Mouse (Mus musculus) heart, postnatal 25 days (tissue): ENCODE results near the gene Gm18596. TPM values are rescaled to one million over a fixed set of nuclear protein-coding genes. Genes with fewer than 3 reads are reported as not detected.
"Not testable (repeated sequence)": the region's sequence is repeated elsewhere in the genome, so short reads cannot be mapped to it uniquely, and the experiment has no call there.

Experiments
- DNase-seq: peaks from one replicate; pipeline ENCODE4 v3.0.0; 2022; ENCODE audit warnings: low spot score
- intact Hi-C: fragments of 180-260 bp; cut with DNase I; formaldehyde crosslinking; loops from one replicate; pipeline ENCODE4 v1.15.1; 2025
- total RNA-seq, 2 experiments: library from RNA; stranded (reverse); gene quantifications; 2 replicates each; pipeline ENCODE4 v1.2.3; 2021

Gm18596 gene
- total RNA-seq = not detected

DNA sequence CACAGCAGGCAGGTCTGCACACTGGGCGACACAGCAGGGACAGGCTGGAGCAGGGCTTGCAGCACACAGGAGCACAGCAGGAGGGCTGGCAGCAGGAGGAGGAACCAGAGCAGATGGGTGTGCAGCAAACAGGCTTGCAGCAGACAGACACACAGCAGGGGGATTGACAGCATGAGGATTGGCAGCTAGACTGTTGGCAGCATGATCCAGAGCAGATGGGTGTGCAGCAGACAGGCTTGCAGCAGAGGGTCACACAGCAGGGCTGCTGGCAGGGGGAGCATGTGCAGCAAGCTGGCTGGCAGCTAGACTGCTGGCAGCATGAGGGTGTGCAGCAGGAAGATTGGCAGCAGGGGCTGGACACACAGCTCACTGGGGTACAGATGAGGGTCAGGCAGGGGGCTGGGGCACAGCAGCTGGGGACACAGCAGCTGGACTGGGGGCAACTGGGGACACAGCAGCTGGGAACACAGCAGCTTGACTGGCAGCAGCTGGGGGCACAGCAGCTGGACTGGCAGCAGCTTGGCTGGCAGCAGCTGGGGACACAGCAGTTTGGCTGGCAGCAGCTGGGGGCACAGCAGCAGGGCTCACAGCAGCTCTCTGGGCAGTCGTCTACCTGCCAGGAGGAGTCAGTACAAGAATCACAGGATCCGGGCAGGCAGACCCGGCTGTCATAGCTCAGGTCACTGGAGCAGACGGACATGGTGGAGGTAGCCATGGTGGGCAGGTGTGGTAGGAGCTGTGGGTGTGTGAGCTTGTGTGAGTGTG, at the start of gene Gm18596:
Gm18596 (minus strand) TSS at position 715 of the 765 bp plus-strand sequence.
- intact Hi-C loops, DNase-seq: not testable (repeated sequence)

DNA sequence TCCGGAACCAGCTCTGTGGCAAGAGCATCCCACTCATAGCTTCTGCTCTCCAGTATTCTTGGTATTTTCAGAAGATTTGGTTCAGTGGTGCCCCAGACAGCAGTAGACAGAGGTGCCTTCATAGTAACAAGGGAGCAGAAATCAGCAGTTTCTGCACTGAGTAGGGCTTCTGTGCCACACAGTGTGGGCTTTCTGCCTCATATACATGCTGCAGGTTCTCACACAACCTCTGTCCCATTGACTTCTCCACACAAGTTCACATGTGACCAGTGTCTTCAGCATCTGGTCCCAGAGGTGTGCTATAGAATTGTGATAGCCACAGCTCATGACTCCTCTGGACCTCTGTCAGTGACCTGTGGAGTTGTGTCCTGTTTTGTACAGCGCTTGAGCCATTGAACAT, 46.2 kb upstream of the Gm18596 start:
- no peak for DNase-seq
- intact Hi-C loops = no loop called here

DNA sequence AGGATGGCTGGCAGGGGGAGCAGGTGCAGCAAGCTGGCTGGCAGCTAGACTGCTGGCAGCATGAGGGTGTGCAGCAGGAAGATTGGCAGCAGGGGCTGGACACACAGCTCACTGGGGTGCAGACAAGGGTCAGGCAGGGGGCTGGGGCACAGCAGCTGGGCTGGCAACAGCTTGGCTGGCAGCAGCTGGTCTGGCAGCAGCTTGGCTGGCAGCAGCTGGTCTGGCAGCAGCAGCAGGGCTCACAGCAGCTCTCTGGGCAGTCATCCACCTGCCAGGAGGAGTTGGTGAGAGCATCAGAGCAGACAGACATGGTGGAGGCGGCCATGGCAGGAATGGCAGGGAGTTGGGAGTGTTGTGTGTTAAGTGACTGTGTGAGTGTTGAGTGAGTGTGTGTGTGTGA, 45.4 kb upstream of the Gm18596 start, which contains the start of gene Gm7137:
Gm7137 (minus strand) TSS at position 325 of the 400 bp plus-strand sequence.
- DNase-seq, intact Hi-C loops: not testable (repeated sequence)

DNA sequence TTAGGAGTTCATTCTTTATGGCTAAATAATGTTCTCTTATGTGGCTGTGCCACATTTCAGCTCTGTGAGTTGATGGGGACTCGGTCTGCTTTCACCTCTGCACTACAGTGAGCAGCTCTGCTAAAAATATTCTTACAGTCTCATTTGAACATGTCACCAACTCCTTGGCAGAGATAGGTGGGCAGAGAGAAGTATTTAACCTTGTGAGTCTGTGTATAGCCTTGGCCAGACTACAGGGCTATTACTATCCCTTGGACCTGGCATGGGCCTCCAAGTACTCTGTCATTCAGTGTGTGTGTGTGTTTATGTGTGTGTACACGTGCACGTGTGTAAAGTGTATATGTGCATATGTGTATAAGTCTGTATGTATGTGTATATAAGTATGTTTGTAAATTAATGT, 41.0 kb upstream of the Gm18596 start:
- DNase-seq, intact Hi-C loops: not testable (repeated sequence)

DNA sequence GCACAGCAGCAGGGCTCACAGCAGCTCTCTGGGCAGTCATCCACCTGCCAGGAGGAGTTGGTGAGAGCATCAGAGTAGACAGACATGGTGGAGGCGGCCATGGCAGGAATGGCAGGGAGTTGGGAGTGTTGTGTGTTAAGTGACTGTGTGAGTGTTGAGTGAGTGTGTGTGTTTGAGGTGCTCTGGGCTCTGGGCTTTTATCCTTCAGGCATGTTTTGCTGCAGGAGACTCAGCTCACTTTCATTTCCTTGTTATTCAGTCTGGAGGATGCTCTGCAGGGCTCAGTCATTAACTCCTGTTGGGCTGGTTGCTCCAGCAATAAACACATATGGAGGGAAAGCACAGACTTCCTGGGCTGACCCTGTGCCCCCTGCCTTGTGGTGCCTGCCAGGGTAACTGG, 40.0 kb upstream of the Gm18596 start, which contains the start of gene Gm3250:
Gm3250 (minus strand) TSS at position 101 of the 400 bp plus-strand sequence.
- intact Hi-C loops, DNase-seq: not testable (repeated sequence)

DNA sequence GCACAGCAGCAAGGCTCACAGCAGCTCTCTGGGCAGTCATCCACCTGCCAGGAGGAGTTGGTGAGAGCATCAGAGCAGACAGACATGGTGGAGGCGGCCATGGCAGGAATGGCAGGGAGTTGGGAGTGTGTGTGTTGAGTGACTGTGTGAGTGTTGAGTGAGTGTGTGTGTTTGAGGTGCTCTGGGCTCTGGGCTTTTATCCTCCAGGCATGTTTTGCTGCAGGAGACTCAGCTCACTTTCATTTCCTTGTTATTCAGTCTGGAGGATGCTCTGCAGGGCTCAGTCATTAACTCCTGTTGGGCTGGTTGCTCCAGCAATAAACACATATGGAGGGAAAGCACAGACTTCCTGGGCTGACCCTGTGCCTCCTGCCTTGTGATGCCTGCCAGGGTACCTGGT, 34.4 kb upstream of the Gm18596 start, which contains the start of gene Gm7138:
Gm7138 (minus strand) TSS at position 101 of the 400 bp plus-strand sequence.
- intact Hi-C loops, DNase-seq: not testable (repeated sequence)

DNA sequence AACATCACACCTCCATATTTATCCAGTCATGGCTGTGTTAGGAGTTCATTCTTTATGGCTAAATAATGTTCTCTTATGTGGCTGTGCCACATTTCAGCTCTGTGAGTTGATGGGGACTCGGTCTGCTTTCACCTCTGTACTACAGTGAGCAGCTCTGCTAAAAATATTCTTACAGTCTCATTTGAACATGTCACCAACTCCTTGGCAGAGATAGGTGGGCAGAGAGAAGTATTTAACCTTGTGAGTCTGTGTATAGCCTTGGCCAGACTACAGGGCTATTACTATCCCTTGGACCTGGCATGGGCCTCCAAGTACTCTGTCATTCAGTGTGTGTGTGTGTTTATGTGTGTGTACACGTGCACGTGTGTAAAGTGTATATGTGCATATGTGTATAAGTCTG, 29.7 kb upstream of the Gm18596 start:
- intact Hi-C loops, DNase-seq: not testable (repeated sequence)

DNA sequence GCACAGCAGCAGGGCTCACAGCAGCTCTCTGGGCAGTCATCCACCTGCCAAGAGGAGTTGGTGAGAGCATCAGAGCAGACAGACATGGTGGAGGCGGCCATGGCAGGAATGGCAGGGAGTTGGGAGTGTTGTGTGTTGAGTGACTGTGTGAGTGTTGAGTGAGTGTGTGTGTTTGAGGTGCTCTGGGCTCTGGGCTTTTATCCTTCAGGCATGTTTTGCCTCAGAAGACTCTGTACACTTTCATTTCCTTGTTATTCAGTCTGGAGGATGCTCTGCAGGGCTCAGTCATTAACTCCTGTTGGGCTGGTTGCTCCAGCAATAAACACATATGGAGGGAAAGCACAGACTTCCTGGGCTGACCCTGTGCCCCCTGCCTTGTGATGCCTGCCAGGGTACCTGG, 28.8 kb upstream of the Gm18596 start, which contains the start of gene Gm3238:
Gm3238 (minus strand) TSS at position 101 of the 400 bp plus-strand sequence.
- intact Hi-C loops, DNase-seq: not testable (repeated sequence)

DNA sequence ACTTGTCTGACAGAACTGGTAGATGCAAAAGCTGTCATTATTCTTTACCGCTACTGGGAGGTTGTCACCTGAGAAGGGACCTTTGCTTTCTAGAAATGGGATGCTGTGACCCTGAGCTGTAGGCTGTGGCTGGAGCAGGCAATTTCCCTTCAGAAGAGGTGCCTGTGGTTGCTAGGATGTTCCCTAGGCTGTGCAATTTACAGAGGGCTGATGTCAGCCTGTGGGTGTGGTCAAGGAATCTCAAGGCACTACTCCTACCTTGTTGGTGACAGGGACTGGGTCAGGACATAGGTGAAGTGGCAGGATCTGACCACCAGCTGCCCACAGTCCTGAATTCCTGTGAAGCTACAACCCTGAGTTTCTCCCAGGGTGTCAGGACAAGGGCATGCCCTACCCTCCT, 27.3 kb upstream of the Gm18596 start:
- no peak for DNase-seq
- intact Hi-C loops = no loop called here

DNA sequence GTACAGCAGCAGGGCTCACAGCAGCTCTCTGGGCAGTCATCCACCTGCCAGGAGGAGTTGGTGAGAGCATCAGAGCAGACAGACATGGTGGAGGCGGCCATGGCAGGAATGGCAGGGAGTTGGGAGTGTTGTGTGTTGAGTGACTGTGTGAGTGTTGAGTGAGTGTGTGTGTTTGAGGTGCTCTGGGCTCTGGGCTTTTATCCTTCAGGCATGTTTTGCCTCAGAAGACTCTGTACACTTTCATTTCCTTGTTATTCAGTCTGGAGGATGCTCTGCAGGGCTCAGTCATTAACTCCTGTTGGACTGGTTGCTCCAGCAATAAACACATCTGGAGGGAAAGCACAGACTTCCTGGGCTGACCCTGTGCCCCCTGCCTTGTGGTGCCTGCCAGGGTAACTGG, 17.1 kb upstream of the Gm18596 start, which contains the start of gene Gm3233:
Gm3233 (minus strand) TSS at position 101 of the 400 bp plus-strand sequence.
- intact Hi-C loops, DNase-seq: not testable (repeated sequence)

DNA sequence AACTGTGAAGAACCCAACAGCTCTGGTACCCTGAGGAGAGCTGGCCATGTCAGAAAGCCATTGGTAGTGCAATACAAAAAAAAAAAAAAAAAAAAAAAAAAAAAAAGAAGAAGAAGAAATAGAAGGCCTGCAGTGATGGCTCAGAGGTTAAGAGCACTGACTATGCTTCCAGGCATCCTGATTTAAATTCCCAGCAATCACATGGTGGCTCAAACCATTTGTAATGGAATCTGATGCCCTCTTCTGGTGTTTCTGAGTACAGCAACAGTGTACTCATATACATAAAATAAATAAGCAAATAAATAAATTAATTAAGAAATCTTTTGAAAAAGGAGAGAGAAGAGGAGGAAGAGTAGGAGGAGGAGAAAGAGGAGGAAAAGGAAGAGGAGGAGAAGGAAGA, 11.0 kb upstream of the Gm18596 start:
- DNase-seq = no peak
- intact Hi-C loops = no loop called here

DNA sequence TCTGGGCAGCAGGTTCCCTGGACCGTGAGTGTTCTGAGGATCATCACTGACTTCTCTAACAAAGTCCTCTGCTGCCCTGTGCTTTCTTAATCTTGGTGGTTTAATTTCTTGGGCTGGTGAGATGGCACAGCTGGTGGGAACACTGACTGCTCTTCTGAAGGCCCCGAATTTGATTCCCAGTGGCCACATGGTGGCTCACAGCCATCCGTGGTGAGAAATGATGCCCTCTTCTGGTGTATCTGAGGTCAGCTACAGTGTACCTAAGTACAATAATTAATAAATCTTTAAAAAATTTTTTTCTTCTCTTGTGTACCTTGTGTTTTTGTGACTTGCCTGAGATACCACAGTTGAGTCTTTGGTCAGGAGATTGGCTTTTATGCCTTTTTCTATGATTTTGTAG, 9.9 kb upstream of the Gm18596 start:
- DNase-seq, intact Hi-C loops: not testable (repeated sequence)

DNA sequence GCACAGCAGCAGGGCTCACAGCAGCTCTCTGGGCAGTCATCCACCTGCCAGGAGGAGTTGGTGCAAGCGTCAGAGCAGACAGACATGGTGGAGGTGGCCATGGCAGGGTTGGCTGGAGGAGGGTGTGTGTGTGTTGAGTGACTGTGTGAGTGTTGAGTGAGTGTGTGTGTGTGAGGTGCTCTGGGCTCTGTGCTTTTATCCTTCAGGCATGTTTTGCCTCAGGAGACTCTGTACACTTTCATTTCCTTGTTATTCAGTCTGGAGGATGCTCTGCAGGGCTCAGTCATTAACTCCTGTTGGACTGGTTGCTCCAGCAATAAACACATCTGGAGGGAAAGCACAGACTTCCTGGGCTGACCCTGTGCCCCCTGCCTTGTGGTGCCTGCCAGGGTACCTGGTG, 8.8 kb upstream of the Gm18596 start, which contains the start of gene Gm9736:
Gm9736 (minus strand) TSS at position 101 of the 400 bp plus-strand sequence.
- intact Hi-C loops, DNase-seq: not testable (repeated sequence)

DNA sequence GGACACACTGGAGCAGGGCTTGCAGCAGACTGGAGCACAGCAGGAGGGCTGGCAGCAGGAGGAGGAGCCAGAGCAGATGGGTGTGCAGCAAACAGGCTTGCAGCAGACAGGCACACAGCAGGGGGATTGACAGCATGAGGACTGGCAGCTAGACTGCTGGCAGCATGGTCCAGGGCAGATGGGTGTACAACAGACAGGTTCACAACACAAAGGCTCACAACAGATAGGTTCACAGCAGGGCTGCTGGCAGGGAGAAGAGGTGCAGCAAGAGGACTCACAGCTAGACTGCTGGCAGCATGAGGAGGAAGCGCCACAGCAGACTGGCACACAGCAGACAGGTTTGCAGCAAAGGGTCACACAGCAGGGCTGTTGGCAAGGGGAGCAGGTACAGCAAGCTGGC, 8.2 kb upstream of the Gm18596 start:
- intact Hi-C loops, DNase-seq: not testable (repeated sequence)

DNA sequence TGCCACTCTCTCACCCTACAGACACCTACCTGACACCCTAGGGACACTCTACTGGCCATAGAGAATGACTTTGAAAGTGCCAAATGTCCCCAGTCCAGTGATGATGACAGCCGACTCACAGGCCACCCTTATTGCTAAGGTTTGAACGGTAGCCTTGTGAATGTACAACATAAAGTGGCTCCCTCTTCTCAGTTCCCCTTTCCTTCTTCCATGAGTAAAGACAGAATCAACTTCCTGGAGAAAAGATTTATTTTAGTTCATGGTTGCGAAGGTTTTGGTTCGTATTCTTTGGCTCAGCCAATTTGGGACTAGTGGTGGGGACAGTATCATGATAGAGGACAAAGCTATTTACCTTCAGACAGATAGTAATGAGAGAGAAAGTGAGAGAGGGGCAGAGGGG, 3.5 kb downstream of the Gm18596 start:
- no peak for DNase-seq

DNA sequence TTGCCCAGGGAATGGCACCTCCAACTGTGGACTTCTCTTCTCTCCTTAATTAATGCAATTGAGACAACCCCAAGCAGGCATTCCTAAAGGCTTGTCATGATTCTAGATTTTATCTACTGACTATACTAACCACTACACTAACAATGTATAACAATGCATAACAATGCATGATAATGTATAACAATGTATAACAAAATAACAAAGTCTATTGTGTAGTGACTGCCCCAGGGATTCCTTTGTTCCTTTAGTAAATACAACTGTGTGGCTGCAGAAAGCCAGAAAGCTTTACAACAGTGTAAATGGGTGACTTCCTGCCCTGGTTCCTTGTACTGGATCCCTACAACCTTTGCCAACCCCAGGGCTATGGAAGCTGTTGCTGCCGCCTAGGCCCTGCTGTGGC, 6.5 kb downstream of the Gm18596 start:
- DNase-seq = no peak
- intact Hi-C loops = no loop called here

More for the DNA sequence above, 3.5 kb downstream of the Gm18596 start:
- intact Hi-C loops = no loop called here

DNA sequence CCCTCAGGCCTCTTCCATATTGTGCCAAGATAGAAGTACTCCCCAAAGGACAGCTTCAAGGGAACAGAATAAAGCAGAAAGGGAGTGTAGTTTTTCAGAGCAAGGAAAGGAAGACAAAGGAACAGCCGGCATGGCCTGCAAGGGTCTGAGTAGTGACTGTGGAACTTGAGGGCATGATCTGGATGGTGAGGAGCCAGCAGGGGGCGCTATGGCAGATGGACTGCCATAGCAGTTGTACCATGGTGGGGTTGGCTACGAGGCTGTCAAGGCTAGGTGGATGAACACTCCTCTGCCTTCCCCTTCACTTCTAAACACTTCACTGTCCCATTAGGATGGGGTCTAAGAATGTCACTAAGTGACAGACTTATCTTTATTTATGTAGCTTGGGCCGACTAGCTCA, 13.2 kb downstream of the Gm18596 start:
- DNase-seq = no peak
- intact Hi-C loops = loop anchor here (5.0 kb wide), 2 partner anchors 88 to 102 kb away; no protein-coding TSS in a partner anchor

DNA sequence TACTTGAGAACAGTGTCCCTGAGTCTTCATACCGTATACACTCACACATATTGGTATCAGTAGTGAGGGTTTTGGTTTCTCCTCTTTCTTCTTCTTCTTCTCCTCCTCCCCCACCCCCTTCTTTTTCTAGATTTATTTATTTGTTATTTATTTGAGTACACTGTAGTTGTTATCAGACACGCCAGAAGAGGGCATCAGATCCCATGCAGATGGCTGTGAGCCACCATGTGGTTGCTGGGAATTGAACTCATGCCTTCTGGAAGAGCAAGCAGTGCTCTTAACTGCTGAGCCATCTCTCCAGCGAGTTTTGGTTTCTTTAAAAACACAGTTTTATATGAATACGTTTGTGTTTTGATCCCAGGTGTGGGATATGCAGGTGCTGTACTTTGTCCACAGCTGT, 14.2 kb downstream of the Gm18596 start:
- intact Hi-C loops = loop anchor here (5.0 kb wide), 2 partner anchors 89 to 101 kb away; no protein-coding TSS in a partner anchor
- no peak for DNase-seq

DNA sequence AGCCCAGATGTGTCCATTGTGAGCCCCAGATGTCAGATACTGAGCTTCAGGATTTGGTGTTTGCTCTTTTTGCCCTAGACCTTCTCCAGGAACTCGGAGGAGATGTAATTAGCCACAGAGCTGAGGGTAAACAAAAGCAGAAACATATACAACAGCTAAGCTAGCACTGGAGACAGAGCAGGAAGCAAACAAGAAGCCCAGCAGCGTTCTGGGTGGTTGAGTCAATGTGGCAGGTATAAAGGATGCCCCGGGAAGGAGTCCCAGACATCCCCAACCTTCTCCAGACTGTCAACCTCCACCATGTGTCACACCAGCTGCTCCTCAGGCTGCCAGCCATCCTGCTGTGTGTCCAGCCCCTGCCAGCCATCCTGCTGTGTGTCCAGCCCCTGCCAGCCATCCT, 16.3 kb downstream of the Gm18596 start, which contains the start of gene Gm10100:
Gm10100 (plus strand) TSS at position 301 of the 400 bp plus-strand sequence.
- intact Hi-C loops = loop anchor here (2.0 to 5.0 kb wide), 3 partner anchors 91 to 155 kb away; no protein-coding TSS in a partner anchor
- DNase-seq = no peak

DNA sequence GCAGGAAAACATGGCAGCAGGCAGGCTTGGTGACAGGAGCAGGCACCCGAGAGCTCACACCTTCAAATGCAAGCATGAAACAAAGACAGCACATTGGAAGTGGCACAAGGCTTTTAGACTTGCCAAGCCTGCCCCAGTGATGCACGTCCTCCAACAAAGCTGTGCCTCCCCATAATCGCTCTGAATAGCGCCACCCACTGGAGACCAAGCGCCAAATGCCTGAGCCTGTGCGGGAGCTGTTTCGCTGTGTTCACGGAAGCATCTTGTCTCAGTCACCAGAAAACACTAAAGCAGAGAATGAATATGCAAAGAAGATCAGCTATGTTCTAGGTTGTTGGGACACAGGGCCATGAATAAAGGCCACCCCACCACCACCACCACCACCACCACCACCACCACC, 17.6 kb downstream of the Gm18596 start:
- intact Hi-C loops = loop anchor here (5.0 kb wide), 2 partner anchors 92 to 98 kb away; no protein-coding TSS in a partner anchor
- no peak for DNase-seq

DNA sequence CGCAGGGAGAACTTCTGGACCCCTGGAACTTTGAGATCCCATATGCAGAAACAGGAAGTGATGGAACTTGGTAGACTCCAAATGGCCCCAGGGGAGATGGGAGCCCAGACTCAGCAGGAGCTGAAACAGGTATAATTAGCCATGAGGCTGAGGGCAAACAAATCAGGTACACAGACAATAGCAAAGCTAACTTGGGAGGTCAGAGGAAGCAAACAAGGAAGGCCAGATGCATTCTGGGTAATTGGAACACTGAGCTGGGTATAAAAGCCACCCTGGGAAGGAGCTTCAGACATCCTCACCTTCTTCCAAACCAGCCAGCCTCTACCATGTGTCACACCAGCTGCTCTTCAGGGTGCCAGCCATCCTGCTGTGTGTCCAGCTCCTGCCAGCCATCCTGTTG, 22.1 kb downstream of the Gm18596 start, which contains the start of gene Krtap12-1:
Krtap12-1 (plus strand) TSS at position 301 of the 400 bp plus-strand sequence.
- intact Hi-C loops = not testable (repeated sequence)

More for the DNA sequence above, 22.1 kb downstream of the Gm18596 start, which contains the start of gene Krtap12-1:
- DNase-seq = not testable (repeated sequence)
